Mouse (Mus musculus): ENCODE results near the gene Tnfsf10.

The Tnfsf10 gene

DNA sequence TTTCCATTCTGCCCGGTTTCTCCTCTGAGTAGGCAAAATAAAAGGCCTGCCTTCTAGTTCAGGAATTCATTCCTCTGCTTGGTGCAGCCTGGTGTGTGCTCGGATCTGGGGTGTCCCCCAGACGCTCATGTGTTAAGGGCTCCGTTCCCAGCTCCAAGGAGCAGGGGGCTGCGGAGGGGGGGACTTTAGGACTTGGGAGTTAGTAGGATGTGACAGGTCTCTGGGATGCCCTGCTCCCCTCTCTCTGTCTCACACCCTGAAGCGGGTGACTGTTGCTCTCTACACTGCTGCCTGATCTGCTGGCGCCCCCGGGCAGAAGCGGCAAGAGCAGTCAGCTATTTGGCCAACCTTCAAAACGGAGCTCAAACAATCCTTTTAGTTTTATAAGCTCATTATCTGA, 10.0 kb upstream of the Tnfsf10 start:
- no peak for DNase-seq (ENCODE audit: low spot score)

DNA sequence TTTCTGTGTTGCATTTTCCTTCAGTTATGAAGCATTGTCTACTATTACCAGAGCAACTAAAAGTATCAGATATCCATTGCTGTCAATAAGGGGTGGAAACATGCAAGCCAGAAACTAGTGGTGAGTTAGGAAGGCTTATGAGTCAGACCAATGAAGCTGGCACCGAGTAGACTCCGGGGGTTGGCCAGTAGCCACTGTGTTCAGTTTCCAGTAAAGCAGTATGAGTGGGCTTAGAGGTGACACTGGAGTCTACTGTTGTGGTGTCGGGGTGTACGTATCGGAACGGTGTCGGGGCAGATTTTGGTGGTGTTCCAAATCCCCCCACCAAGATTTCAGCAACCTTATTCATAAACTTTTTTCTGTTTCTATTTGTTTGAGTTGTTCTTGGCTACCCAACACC, 5.9 kb upstream of the Tnfsf10 start:
- no peak for DNase-seq (ENCODE audit: low spot score)

DNA sequence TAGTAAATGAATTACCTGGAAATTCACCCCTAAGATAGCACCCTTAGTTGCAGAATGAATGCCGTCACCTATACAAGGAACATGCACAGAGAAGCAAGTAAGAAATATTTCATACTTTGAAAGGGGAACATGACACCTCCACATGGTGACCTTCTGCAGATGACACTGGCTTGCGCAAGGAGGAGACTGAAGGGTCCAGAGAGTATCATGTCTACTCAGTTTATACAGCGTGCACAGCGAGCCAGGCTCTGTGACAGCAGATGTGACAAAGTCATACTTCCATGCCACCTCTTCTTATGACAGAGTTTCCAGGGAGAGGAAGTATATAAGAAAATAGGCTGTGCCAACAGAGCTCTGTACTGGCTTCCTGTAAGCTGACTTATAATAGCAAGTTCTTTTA, 5.4 kb upstream of the Tnfsf10 start:
- no peak for DNase-seq (ENCODE audit: low spot score)

- DNase-seq (ENCODE audit: low spot score), result no peak
Observed at GRCm38 (mm10) chr3:27314506-27315164, 2.2 kb upstream of the Tnfsf10 start.

GRCm38 (mm10) chr3:27317288-27318024, 628 bp downstream of the Tnfsf10 start:
- no peak for DNase-seq (ENCODE audit: low spot score)

DNA sequence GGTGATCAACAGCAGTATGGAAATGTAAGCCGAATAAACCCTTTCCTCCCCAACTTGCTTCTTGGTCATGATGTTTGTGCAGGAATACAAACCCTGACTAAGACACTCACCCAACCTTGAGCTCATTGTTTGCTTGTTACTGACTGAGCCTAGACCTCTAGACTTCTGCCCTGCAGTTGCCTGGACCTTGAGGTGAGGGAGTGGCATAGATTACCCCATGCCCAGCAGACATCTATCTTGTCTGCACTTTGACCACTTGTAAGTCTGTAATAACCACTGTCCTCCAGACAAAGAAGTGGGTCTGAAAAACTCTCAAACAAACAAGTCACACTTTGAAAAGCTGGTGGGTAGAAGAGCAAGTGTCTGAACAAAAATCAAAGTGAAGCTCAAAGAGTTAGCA, 2.8 kb downstream of the Tnfsf10 start:
- no peak for DNase-seq (ENCODE audit: low spot score)

- no peak for DNase-seq (ENCODE audit: low spot score)
Observed at GRCm38 (mm10) chr3:27320613-27321495, 4.0 kb downstream of the Tnfsf10 start.

- DNase-seq (ENCODE audit: low spot score), result no peak
Observed at GRCm38 (mm10) chr3:27322591-27322990, 5.8 kb downstream of the Tnfsf10 start.

GRCm38 (mm10) chr3:27323551-27323950, 6.7 kb downstream of the Tnfsf10 start:
- no peak for DNase-seq (ENCODE audit: low spot score)

DNA sequence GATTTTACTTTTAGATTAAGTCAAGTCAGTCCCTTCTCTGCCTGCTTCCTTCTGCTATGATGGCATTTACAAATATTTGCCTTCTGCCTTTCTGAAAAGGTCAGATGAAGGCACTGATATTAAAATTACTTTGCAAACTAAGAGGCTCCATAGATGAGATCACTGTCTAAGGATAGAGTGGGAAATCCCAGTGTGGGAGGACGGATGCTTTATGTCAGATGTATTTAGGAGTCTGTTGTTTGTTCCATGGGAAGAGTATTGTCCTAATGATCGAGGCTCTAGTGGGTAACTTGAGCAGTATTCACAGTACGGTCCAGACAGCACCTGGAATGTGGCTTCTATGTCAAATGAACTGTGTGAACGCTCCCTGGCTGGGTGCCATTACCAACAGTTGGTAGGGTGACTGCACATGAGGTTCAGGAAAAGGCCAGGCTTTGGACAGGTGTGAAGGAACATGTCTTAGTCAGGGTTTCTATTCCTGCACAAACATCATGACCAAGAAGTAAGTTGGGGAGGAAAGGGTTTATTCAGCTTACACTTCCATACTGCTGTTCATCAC, 9.9 kb downstream of the Tnfsf10 start:
- DNase-seq (ENCODE audit: low spot score), result no peak

- no peak for DNase-seq (ENCODE audit: low spot score)
Observed at GRCm38 (mm10) chr3:27330706-27331105, 13.9 kb downstream of the Tnfsf10 start.

DNA sequence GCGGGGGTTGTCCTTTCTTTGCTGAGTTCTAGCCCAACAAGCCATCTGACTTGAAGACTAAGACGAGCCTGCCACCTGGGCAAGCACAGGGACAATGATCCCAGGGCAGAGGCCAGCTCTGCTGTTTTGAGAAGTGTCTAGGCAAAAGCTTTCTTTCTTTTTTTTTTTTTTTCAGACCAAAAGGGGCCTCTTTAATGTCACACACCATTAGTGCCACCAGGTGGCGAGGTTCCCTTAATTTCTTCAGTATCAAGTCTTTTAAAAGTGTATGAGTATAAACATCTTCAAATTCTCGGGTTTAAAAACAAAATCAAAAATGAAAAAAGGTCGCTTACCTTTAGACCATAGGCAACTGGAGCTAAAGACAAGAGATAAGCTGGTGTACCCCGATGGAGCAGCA, 21.6 kb downstream of the Tnfsf10 start:
- no peak for DNase-seq (ENCODE audit: low spot score)

GRCm38 (mm10) chr3:27338887-27339286, 22.1 kb downstream of the Tnfsf10 start:
- DNase-seq (ENCODE audit: low spot score), result no peak

DNA sequence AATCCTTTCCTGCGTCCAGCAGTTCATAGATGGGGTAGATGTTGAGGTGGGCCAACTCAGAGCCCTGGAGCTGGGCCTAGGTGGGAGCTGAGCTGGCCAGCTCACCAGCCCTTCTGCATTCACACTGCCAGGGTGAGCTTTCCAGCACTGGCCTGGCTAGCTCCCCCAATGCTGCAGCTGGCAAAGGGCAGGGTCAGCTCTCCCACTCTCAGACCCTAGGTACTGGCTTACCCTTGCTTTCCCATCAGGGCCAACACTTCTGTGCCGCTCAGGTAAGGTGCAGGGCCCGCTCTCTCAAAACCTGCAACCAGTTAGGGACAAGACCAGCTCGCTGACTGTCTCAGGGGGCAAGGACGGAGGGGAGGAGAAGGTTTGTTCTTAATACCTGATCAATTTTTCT, 23.9 kb downstream of the Tnfsf10 start:
- DNase-seq (ENCODE audit: low spot score), result no peak

- no peak for DNase-seq (ENCODE audit: low spot score)
Observed at GRCm38 (mm10) chr3:27342462-27342861, 25.6 kb downstream of the Tnfsf10 start.

DNA sequence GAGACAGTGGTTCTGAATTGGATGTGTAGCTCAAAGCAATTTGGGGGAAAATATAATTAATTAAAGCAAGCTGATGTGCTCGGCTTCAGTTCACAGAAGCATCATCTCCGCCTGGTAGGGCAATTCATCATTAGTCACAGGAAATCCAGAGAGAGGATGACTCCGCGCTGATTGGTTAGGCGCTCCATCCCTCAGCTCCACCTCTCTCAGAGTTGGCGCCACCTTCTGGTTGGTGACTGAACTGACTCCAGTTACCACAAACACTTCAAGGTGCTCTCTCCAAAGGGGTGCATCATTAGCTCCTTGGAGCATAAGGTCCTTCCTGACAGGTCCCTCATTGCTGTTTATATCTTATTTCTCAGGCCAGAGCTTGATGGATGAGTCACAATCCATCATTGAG, 28.7 kb downstream of the Tnfsf10 start:
- no peak for DNase-seq (ENCODE audit: low spot score)

- no peak for DNase-seq (ENCODE audit: low spot score)
Observed at GRCm38 (mm10) chr3:27348462-27348861, 31.6 kb downstream of the Tnfsf10 start.

DNA sequence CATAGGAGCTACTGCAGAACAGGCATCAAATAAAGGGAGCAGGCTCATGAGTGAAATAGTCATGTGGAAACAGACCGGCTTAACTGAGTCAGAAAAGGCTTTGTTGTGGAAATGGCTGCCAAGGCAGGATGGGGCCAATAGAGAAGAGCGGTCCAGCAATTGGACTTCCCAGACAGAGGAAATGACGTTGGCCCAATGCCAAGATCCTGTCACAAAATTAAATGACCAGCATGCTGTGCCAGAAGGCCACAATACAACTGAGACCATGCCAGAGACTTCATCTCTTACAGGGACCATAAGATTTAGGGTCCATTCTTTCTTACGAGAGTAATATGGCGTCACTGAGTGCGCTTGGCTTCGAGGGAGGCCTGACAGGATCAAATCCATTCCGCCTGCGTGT, 34.3 kb downstream of the Tnfsf10 start:
- no peak for DNase-seq (ENCODE audit: low spot score)

- no peak for DNase-seq (ENCODE audit: low spot score)
Observed at GRCm38 (mm10) chr3:27359100-27359720, 42.4 kb downstream of the Tnfsf10 start.

GRCm38 (mm10) chr3:27370125-27370524, 53.3 kb downstream of the Tnfsf10 start:
- DNase-seq (ENCODE audit: low spot score), result no peak

DNA sequence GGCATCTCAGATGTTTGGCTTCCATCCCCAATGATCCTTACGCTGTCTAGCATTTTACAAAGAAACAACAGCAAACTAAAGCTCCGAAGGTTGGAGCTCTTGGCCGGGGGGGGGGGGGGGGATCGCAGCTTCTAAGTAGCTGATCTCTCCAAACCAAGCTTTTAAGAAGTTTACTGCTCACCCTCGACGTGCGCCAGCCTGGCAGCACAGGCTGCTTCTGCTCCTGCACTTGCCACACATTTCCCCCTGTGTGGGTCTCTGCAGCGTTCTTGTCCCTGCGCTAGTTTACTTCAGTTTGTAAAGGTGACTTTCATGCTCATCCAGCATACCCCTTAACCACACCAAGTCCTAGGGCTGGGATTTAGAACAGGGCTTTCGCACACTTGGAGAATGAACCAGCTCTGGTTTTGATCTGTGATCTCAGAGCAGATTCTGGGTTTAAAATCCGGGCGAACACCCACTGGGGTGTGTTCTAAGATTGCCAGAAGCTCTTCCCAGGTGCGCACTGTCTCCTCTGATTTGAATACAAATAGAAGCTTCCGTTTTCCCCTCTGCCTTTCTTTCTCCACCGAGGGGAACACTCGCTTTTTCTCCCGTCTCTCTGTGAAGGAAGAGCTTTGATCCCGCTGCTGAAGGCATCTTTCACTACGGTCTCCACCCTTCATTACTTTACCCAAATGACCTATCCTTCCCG, 53.9 kb downstream of the Tnfsf10 start:
- no peak for DNase-seq (ENCODE audit: low spot score)

DNA sequence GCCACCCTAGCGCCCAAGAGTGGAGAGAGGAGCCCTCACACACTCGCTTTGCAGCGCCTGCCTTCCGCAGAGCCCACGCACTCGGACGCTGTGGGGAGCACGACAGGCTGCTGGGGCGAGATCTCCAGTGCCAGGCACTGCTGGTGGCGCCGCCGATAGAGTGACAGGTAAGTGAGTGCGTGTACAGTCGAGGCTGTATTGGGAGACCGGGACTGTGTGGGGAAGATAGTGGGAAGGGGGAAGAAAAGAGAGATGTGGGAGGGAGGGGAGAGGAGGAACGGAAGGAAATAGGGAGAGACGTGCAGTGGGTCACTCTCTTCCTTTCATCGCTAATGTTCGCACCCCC, 54.4 kb downstream of the Tnfsf10 start, which contains the start of gene Ghsr:
Gene Ghsr, plus strand, starts transcription at position 76 of the 346 bp plus-strand sequence.
- DNase-seq (ENCODE audit: low spot score), result no peak
